Mouse (Mus musculus) forebrain, embryonic 14.5 days (tissue): ENCODE data around the gene Apbb1. TPM values are rescaled to one million over a fixed set of nuclear protein-coding genes. Genes with fewer than 3 reads are reported as not detected.
A peak's percentile ranks its signal among the peaks of the same experiment; 100 is the strongest.

Source experiments
- ATAC-seq: fragments of 200-750 bp; cut with Nextera tagmentation; 2 replicates; pipeline ENCODE4 v1.8.0; 2017; ENCODE audit warnings: mild to moderate bottlenecking, moderate library complexity
- DNase-seq: peaks from one replicate; pipeline ENCODE4 v3.0.0-alpha.2; 2015; ENCODE audit warnings: low spot score
- H3K27ac ChIP-seq: fragments of 300-500 bp; sonication (generic); 2 replicates; pipeline ENCODE4 v1.5.1; 2014; ENCODE audit warnings: low read depth, mild to moderate bottlenecking, control low read depth, low read length, moderate library complexity
- H3K27me3 ChIP-seq: fragments of 300-500 bp; sonication (generic); replicated peaks from 2 replicates; pipeline ENCODE4 v1.6.1; 2014; ENCODE audit warnings: low read length, control low read depth, mixed read lengths; ENCODE audit not compliant: control insufficient read depth, insufficient read depth
- H3K36me3 ChIP-seq: fragments of 300-500 bp; sonication (generic); 2 replicates; pipeline ENCODE4 v1.6.1; 2014; ENCODE audit warnings: low read length, control low read depth; ENCODE audit not compliant: control insufficient read depth, insufficient read depth
- H3K4me1 ChIP-seq: fragments of 300-500 bp; sonication (generic); 2 replicates; pipeline ENCODE4 v1.6.1; 2014; ENCODE audit warnings: antibody characterized with exemption, low read length, control low read depth; ENCODE audit not compliant: control insufficient read depth, insufficient read depth
- H3K4me2 ChIP-seq: fragments of 300-500 bp; sonication (generic); 2 replicates; pipeline ENCODE4 v1.6.1; 2014; ENCODE audit warnings: mild to moderate bottlenecking, control low read depth, low read length
- H3K4me3 ChIP-seq: fragments of 300-500 bp; sonication (generic); 2 replicates; pipeline ENCODE4 v1.5.1; 2014; ENCODE audit warnings: low read depth, low read length, control low read depth
- H3K9ac ChIP-seq: fragments of 300-500 bp; sonication (generic); 2 replicates; pipeline ENCODE4 v1.6.1; 2014; ENCODE audit warnings: mild to moderate bottlenecking, low read length, control low read depth, moderate library complexity
- H3K9me3 ChIP-seq: fragments of 300-500 bp; sonication (generic); replicated peaks from 2 replicates; pipeline ENCODE4 v1.6.1; 2016; ENCODE audit warnings: low read length, control low read depth, mixed read lengths; ENCODE audit not compliant: control insufficient read depth
- WGBS: fragments of 180-500 bp; shearing (Covaris S2); extraction: QIAGEN DNeasy Blood & Tissue Kit; methylation state at CpG from one replicate; pipeline ENCODE4 v1.1.7; 2014; 5-methylcytosine and 5-hydroxymethylcytosine counted together
- polyA plus RNA-seq: library from polyadenylated mRNA; unstranded; fragments of >200 nt; fragmentation: Nextera tagmentation; extraction: Ambion mirVana; gene quantifications from 2 replicates; pipeline ENCODE4 v1.2.1, GENCODE M21; 2014

Apbb1 gene
- 188 and 228 TPM in 2 replicates for polyA plus RNA-seq

GRCm38 (mm10) chr7:105581094-105581703 lies at the start of gene Apbb1:
TSS of gene Apbb1 (minus strand) at chr7:105581653.
- peak within 1 kb of the TSS; percentile 76 for H3K4me2 ChIP-seq
- peaks cover 17% of the 10 kb centered on the region; the same call in 1 of the 2 replicates for H3K4me1 ChIP-seq
- ATAC-seq (peak; percentile 93), DNase-seq (peak; percentile 89)
- H3K9ac ChIP-seq, result peak within 1 kb of the TSS; percentile 85
- peak within 1 kb of the TSS; percentile 95 for H3K27ac ChIP-seq
- H3K27me3 ChIP-seq, result no peaks in the 10 kb centered on the region
- H3K9me3 ChIP-seq, result no peaks in the 10 kb centered on the region
- no peaks in the 10 kb centered on the region for H3K36me3 ChIP-seq
- WGBS, result under 1% methylated on average over 25 of the region's 54 CpGs
- H3K4me3 ChIP-seq, result peak within 1 kb of the TSS; percentile 60

- Histone ChIP-seq H3K36me3 (peaks cover 18% of the 10 kb centered on the region), H3K4me1 (peaks cover 18% of the 10 kb centered on the region), H3K4me2 (no peak overlapping the region), H3K27me3 (no peaks in the 10 kb centered on the region), H3K27ac (peak overlapping the region; percentile 57), H3K4me3 (no peak overlapping the region), H3K9ac (no peak overlapping the region), H3K9me3 (no peaks in the 10 kb centered on the region)
- DNase-seq (peak; percentile 79), ATAC-seq (peak; percentile 30)
- 20% methylated on average over 3 of the region's 3 CpGs for WGBS
Measured at GRCm38 (mm10) chr7:105628633-105629032, 47.2 kb upstream of the Apbb1 start.

- H3K36me3 ChIP-seq, result peaks cover 43% of the 10 kb centered on the region
- no peak overlapping the region for H3K4me3 ChIP-seq
- 77% methylated on average over 6 of the region's 6 CpGs for WGBS
- DNase-seq, result no peak
- no peak overlapping the region for H3K4me2 ChIP-seq
- peaks cover 9% of the 10 kb centered on the region for H3K4me1 ChIP-seq
- no peaks in the 10 kb centered on the region for H3K9me3 ChIP-seq
- ATAC-seq, result no peak
- H3K27ac ChIP-seq, result no peak overlapping the region
- H3K27me3 ChIP-seq, result no peaks in the 10 kb centered on the region
- no peak overlapping the region for H3K9ac ChIP-seq
Measured at GRCm38 (mm10) chr7:105625397-105625796, 43.9 kb upstream of the Apbb1 start.

GRCm38 (mm10) chr7:105621646-105622292 lies 40.3 kb upstream of the Apbb1 start:
- Histone ChIP-seq H3K4me3 (no peak overlapping the region), H3K27ac (no peak overlapping the region), H3K27me3 (no peaks in the 10 kb centered on the region), H3K36me3 (peaks cover 80% of the 10 kb centered on the region), H3K4me2 (no peak overlapping the region), H3K4me1 (no peaks in the 10 kb centered on the region), H3K9ac (no peak overlapping the region), H3K9me3 (no peaks in the 10 kb centered on the region)
- DNase-seq, result no peak
- no peak for ATAC-seq
- 86% methylated on average over 8 of the region's 8 CpGs for WGBS

GRCm38 (mm10) chr7:105621053-105621452 lies 39.6 kb upstream of the Apbb1 start:
- DNase-seq, result no peak
- no peak overlapping the region for H3K4me3 ChIP-seq
- no peaks in the 10 kb centered on the region for H3K4me1 ChIP-seq
- peaks cover 86% of the 10 kb centered on the region for H3K36me3 ChIP-seq
- ATAC-seq, result no peak
- H3K27ac ChIP-seq, result no peak overlapping the region
- no peaks in the 10 kb centered on the region for H3K27me3 ChIP-seq
- WGBS, result 72% methylated on average over 4 of the region's 4 CpGs
- no peaks in the 10 kb centered on the region for H3K9me3 ChIP-seq
- no peak overlapping the region for H3K9ac ChIP-seq
- H3K4me2 ChIP-seq, result no peak overlapping the region

- DNase-seq (no peak), ATAC-seq (no peak)
- no peak overlapping the region for H3K9ac ChIP-seq
- 79% methylated on average over 3 of the region's 3 CpGs for WGBS
- H3K4me3 ChIP-seq, result no peak overlapping the region
- no peaks in the 10 kb centered on the region for H3K27me3 ChIP-seq
- no peak overlapping the region for H3K4me2 ChIP-seq
- H3K9me3 ChIP-seq, result no peaks in the 10 kb centered on the region
- no peaks in the 10 kb centered on the region for H3K4me1 ChIP-seq
- peaks cover 91% of the 10 kb centered on the region for H3K36me3 ChIP-seq
- H3K27ac ChIP-seq, result no peak overlapping the region
Measured at GRCm38 (mm10) chr7:105619701-105620100, 38.2 kb upstream of the Apbb1 start.

- ATAC-seq (no peak), DNase-seq (no peak)
- WGBS, result 97% methylated on average over 22 of the region's 22 CpGs
- Histone ChIP-seq H3K4me1 (no peaks in the 10 kb centered on the region), H3K9me3 (no peaks in the 10 kb centered on the region), H3K4me2 (no peak overlapping the region), H3K4me3 (no peak overlapping the region), H3K27ac (no peak overlapping the region), H3K27me3 (no peaks in the 10 kb centered on the region), H3K36me3 (peaks cover 89% of the 10 kb centered on the region), H3K9ac (no peak overlapping the region)
Measured at GRCm38 (mm10) chr7:105617810-105618209, 36.4 kb upstream of the Apbb1 start.

- Histone ChIP-seq H3K27me3 (no peaks in the 10 kb centered on the region), H3K4me2 (no peak overlapping the region), H3K9me3 (no peaks in the 10 kb centered on the region), H3K36me3 (peaks cover 92% of the 10 kb centered on the region), H3K4me1 (no peaks in the 10 kb centered on the region), H3K4me3 (no peak overlapping the region), H3K9ac (no peak overlapping the region), H3K27ac (no peak overlapping the region)
- no peak for ATAC-seq
- 92% methylated on average over 6 of the region's 6 CpGs for WGBS
- no peak for DNase-seq
Measured at GRCm38 (mm10) chr7:105616561-105616960, 35.1 kb upstream of the Apbb1 start.

GRCm38 (mm10) chr7:105615720-105616119 lies 34.3 kb upstream of the Apbb1 start:
- ATAC-seq (no peak), DNase-seq (no peak)
- no peak overlapping the region for H3K4me3 ChIP-seq
- H3K4me1 ChIP-seq, result no peaks in the 10 kb centered on the region
- H3K36me3 ChIP-seq, result peaks cover 96% of the 10 kb centered on the region
- no peak overlapping the region for H3K4me2 ChIP-seq
- no peaks in the 10 kb centered on the region for H3K9me3 ChIP-seq
- no peak overlapping the region for H3K27ac ChIP-seq
- no peaks in the 10 kb centered on the region for H3K27me3 ChIP-seq
- 88% methylated on average over 1 of the region's 1 CpGs for WGBS
- no peak overlapping the region for H3K9ac ChIP-seq
